Mouse (Mus musculus) heart, postnatal 25 days (tissue): ENCODE measurements around the gene Cnpy1. TPM values are rescaled to one million over a fixed set of nuclear protein-coding genes. Genes with fewer than 3 reads are reported as not detected.

Experiments
- DNase-seq: peaks from one replicate; pipeline ENCODE4 v3.0.0; 2022; ENCODE audit warnings: low spot score
- intact Hi-C: fragments of 180-260 bp; cut with DNase I; formaldehyde crosslinking; loops from one replicate; pipeline ENCODE4 v1.15.1; 2025
- total RNA-seq, 2 experiments: library from RNA; stranded (reverse); gene quantifications; 2 replicates each; pipeline ENCODE4 v1.2.3; 2021

Gene Cnpy1
- total RNA-seq, 2 experiments from 2014 or later = not detected

DNA sequence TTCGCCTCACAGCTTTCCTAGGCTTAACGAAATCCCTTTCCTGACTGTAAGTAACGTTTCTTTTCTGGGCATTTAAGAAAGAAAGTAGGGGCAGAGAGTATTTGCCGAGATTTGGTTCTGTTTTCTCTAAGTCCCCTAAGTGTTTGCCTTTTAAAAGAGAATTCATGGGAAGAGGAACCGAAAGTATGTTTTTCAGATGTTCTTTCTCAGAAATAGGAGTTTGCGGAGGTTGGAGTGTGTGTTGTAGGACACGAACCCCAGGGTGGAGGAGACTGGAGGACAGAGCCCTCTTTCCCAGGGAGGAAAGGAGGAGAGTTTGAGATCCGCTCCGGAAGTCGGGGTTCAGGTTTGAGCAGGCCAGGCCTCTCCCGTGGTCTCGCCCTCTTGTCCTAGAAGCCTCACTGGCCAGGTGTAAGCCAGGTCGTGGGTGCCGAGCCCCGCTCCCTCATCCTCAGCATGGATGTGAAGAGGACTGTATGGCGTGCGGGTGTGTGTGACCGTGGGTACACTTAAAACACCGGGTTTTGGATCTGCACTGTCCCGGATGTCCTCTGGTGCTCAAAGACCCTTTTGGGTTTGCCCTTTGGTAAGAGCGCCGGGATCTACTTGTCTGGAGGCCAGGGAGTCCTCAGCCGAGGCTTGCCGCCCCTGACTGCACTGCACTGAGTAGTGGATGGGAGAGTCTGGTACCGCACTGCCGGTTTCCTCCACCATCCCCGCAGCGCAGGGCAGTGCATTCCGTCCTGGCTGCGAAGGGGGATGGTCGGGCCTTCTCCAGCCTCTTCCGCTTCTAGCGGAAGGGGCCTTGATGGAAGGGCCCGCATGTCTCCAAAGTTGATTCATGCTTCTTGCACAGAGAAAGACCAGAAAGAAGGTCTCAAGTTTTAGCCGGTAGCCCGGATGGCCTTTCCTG is 77.1 kb downstream of the Cnpy1 start:
- intact Hi-C loops = no loop called here
- DNase-seq = no peak

DNA sequence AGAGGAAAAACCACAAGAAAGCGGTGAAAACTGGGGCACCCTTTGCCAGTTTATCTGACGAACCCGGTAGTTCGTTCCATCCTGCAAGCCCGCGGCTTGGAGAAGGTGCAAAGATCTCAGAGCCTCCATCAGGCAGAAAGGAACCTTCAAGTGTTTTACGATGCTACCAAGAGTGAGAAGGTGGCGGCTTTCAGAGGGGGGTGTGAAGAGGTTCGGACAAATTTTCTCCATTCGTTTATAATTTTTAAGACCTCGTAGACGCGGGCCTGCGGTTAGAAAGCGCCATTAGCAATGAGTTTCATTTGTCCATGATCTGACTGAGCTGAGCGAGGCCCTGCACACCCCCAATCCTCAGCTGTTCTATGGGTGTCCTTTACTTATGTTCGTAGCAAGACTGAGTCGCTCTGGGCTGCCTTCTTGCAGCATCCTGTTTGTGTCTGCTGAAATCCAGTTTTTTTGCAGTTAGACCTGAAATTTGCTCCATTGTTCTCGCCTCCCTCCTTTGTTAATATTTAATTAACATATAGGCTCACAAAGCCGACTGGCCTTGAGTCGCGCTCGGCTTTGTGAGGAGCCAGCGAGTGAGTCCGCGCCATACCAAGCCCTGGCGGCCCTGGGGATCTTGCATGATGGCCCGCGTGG is 77.9 kb downstream of the Cnpy1 start:
- intact Hi-C loops = no loop called here
- DNase-seq = no peak

GRCm38 (mm10) chr5:28166256-28167231 is 79.1 kb downstream of the Cnpy1 start:
- intact Hi-C loops = no loop called here
- no peak for DNase-seq

DNA sequence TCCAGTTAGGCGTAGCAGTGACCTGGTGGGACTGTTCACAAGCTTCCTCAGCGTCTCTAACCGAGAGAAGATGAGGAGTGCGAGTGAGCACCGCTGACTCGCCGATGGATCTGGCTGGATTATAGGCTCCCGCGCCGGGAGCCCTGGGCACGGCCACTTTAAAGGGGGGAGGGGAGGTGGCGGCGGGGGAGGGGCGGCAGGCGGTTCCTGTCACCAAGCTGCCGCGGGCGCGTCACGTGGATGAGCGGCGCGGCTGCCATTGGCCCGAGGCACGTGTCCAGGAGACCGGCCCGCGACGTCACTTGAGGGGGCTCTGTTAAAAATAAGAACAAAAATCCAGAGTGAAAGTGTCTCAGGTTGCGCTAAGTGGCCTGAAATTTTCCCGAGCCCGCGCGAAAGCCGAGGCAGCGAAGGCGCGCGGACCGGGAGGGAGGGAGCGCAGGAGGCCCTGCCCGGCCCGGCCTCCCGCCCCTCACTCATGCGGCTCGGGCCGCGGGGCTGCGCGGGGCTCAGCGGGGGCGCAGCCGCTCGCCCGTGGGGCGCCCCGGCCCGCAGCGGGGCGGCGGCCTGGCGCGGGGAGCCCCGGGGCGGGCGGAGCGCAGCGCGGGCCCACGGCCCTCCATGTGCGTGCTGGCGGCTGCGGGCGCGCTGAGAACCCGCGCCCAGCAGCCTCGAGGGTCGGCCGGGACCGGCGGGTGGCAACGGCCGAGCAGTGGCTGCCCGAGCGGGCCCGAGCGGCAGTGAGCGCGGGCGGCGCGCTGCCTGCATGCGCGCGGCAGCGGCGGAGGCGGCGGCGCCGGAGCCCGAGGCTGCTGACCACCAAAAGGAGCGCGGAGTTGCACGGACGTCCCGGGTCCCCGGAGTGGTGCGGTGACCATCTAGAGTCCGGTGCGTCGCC is 80.0 kb downstream of the Cnpy1 start, which contains the start of gene En2:
Gene En2, plus strand, starts transcription at position 337 of the 898 bp plus-strand sequence.
- intact Hi-C loops = no loop called here
- no peak for DNase-seq

GRCm38 (mm10) chr5:28163926-28164325 is 81.7 kb downstream of the Cnpy1 start:
- intact Hi-C loops = loop anchor here (5.0 kb wide), 1 partner anchor 37 kb away; no protein-coding TSS in a partner anchor
- no peak for DNase-seq

- intact Hi-C loops = loop anchor here (5.0 kb wide), 1 partner anchor 35 kb away; no protein-coding TSS in a partner anchor
- no peak for DNase-seq
Observed at GRCm38 (mm10) chr5:28161938-28162402, 83.6 kb downstream of the Cnpy1 start.

- DNase-seq = no peak
- intact Hi-C loops = loop anchor here (5.0 kb wide), 1 partner anchor 34 kb away; no protein-coding TSS in a partner anchor
Observed at GRCm38 (mm10) chr5:28161383-28161937, 84.1 kb downstream of the Cnpy1 start.

- intact Hi-C loops = loop anchor here (5.0 kb wide), 1 partner anchor 33 kb away; no protein-coding TSS in a partner anchor
- no peak for DNase-seq
Observed at GRCm38 (mm10) chr5:28159891-28160470, 85.6 kb downstream of the Cnpy1 start.

- intact Hi-C loops = no loop called here
- DNase-seq = no peak
Observed at GRCm38 (mm10) chr5:28159072-28159458, 86.5 kb downstream of the Cnpy1 start.

DNA sequence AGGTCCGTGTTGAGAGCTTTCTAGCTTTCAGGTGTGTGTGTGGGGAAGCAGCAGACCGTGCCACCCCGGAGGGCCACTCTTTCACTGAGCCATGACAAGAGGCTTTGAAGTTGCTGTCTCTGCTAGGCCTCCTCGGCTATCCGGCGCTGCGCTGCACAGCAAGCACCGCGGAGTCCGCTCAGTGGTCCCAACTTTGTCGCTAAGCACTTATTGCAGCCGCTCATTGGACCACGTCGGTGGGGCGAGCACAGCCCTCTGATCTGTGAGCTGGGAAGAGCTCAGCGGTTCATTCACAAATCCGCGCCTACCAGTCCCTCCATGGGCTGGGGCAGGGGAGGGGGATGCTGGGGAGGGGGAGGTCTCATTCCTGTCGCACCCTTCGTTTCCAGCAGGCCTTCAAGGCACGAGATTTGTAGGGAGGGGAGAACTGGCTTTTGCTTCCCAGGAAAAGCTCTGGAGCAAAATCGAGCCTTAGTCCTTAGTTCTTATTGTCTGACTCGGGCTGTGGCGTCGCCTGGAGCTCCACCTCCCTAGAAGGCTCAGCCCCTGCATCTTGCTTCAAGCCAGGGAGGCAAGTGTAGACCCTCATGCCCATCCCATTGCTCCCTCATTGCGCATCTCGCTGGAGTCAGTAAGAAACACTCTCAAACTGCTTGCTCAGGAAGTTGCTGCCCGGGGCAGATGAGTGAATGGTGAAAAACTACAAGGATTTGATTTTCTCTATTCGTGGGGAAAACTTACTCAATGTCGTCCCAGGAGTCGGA is 87.1 kb downstream of the Cnpy1 start:
- no peak for DNase-seq
- intact Hi-C loops = no loop called here

DNA sequence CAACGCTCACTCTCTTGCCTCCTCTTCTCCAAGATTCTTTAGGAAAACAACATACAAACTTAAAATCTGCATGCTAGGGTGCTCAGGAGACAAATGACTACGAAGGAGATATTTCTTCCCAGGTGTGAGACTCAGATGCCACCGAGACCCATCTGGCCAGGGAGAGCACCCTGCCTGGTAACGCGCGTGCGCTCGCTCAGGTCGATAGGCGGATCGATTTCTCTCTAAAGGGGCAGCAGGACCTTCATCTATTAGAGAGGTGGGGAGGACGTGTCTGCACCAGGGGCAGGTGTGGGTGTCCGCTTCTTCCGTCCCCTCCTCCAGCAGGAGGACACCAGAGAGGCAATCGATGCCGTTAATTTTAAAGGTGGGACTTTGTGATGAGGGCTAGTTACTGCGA is 87.8 kb downstream of the Cnpy1 start:
- no peak for DNase-seq
- intact Hi-C loops = no loop called here

- DNase-seq = no peak
- intact Hi-C loops = no loop called here
Observed at GRCm38 (mm10) chr5:28157044-28157730, 88.4 kb downstream of the Cnpy1 start.

Other genes starting within 250 kb of the Cnpy1 start
- gene Insig1, start 174.4 kb downstream of the Cnpy1 start, total RNA-seq = 10 to 100 TPM; 13.8 to 15.0 TPM
- gene En2, start 80.1 kb downstream of the Cnpy1 start, total RNA-seq = not detected
- 10 to 100 TPM; 36.0 to 36.8 TPM for gene Rbm33, start 71.3 kb upstream of the Cnpy1 start, total RNA-seq
- gene Shh, start 221.4 kb upstream of the Cnpy1 start, total RNA-seq = not detected